ENCODE assay signal across 7 mouse cellular contexts in genomic region chr12:91745758-91746290, GRCm38 (mm10). TPM values are rescaled to one million over a fixed set of nuclear protein-coding genes. Genes with fewer than 3 reads are reported as not detected.
DNase-seq lines count a peak whose midpoint lies in the region; TF ChIP-seq lines count a peak whose summit lies in the region.

No protein-coding gene starts in this region.

- peak overlapping the region; percentile 83 for H3K4me2 ChIP-seq in myocyte (ENCODE audit: low read depth)

- peak; percentile 74 for DNase-seq in 3134 (ENCODE audit: extremely low read depth, insufficient read length, low spot score)
- DNase-seq in gastrocnemius, postnatal 14 days = peak; percentile 41
- DNase-seq in kidney, postnatal 36 days = peak; percentile 78 to 84
- DNase-seq in adrenal gland, adult (ENCODE audit: inconsistent age in 2 of 2, low spot score in 1 of 2) = no peak
- no peak for DNase-seq in left cerebral cortex, adult 8-10 months (ENCODE audit: low spot score in 2 of 2)

- intact Hi-C loops in gastrocnemius, postnatal 14 days (cut with DNase I; ENCODE audit: low total_unique reads) = no loop called here

- no peak for TF ChIP-seq CTCF in C2C12 (IDR thresholded peaks at IDR 0.05; ENCODE audit: control insufficient read depth, insufficient read depth, insufficient read length)

- no peaks in the 10 kb centered on the region for H3K36me3 ChIP-seq in C2C12 (ENCODE audit: control insufficient read depth, insufficient read depth)
- H3K36me3 ChIP-seq in myocyte (ENCODE audit: control insufficient read depth, insufficient read depth) = no peaks in the 10 kb centered on the region

- H3ac ChIP-seq in C2C12 (ENCODE audit: control insufficient read depth, insufficient read length, low read depth) = no peak overlapping the region
- H3ac ChIP-seq in myocyte (ENCODE audit: control insufficient read depth, insufficient read length) = no peak overlapping the region

- H3K79me2 ChIP-seq in C2C12 (ENCODE audit: control insufficient read depth, insufficient read depth) (no peaks in the 10 kb centered on the region), myocyte (ENCODE audit: control insufficient read depth, insufficient read depth) (no peaks in the 10 kb centered on the region)

- TF ChIP-seq POLR2A in myocyte (IDR thresholded peaks at IDR 0.05; ENCODE audit: insufficient read length, low read depth) = no peak

- no peaks in the 10 kb centered on the region for H3K79me3 ChIP-seq in C2C12 (ENCODE audit: low read depth)

- H3K27me3 ChIP-seq in C2C12 (ENCODE audit: control insufficient read depth, insufficient read depth, insufficient read length) = no peaks in the 10 kb centered on the region
- H3K27me3 ChIP-seq in myocyte (ENCODE audit: control insufficient read depth, insufficient read depth, insufficient read length) = no peaks in the 10 kb centered on the region

- H3K4me3 ChIP-seq in C2C12 (ENCODE audit: insufficient read depth, poor library complexity, severe bottlenecking) (no peak overlapping the region), myocyte (no peak overlapping the region)

TF ChIP-seq in C2C12, 6 proteins besides CTCF, POLR2A, EP300 and RAD21:
- no peak for TF ChIP-seq CEBPB (IDR thresholded peaks at IDR 0.05; ENCODE audit: low read depth)
- TF ChIP-seq MAX (IDR thresholded peaks at IDR 0.05) = no peak
- no peak for TF ChIP-seq MYOG (IDR thresholded peaks at IDR 0.05; ENCODE audit: control insufficient read depth, extremely low read depth, insufficient read length)
- TF ChIP-seq USF1 (IDR thresholded peaks at IDR 0.05; ENCODE audit: low read depth) = no peak
- TF ChIP-seq FOSL1 (IDR thresholded peaks at IDR 0.05; ENCODE audit: insufficient read depth, low read length, poor library complexity, severe bottlenecking) = peak; percentile 31
- TF ChIP-seq MYOD1 (IDR thresholded peaks at IDR 0.05; ENCODE audit: control insufficient read depth, insufficient read length, low read depth) = peak; percentile 94

TF ChIP-seq in myocyte, 11 proteins besides CTCF, POLR2A, EP300 and RAD21:
- peak in 2 of 3 experiments; percentile 73 to 89 for TF ChIP-seq MYOG (IDR thresholded peaks at IDR 0.05; ENCODE audit: control insufficient read depth in 1 of 3, insufficient read depth in 1 of 3, insufficient read length in 2 of 3, low read depth in 2 of 3)
- no peak for TF ChIP-seq TCF3 (IDR thresholded peaks at IDR 0.05; ENCODE audit: insufficient read length, low read depth)
- TF ChIP-seq USF1 (IDR thresholded peaks at IDR 0.05; ENCODE audit: low read depth) = no peak
- TF ChIP-seq REST (IDR thresholded peaks at IDR 0.05; ENCODE audit: insufficient read depth, insufficient read length) = no peak
- TF ChIP-seq SRF (IDR thresholded peaks at IDR 0.05; ENCODE audit: control insufficient read depth, insufficient read length, low read depth) = peak; percentile 53
- peak; percentile 25; the same call in 1 of the 2 replicates for TF ChIP-seq CEBPB (IDR thresholded peaks at IDR 0.05; ENCODE audit: insufficient read depth, poor library complexity, severe bottlenecking)
- TF ChIP-seq MYOD1 (IDR thresholded peaks at IDR 0.05; ENCODE audit: control insufficient read depth in 1 of 3, insufficient read length in 2 of 3, low read depth in 2 of 3) = peak; percentile 27 to 89 (median 85)
- no peak for TF ChIP-seq MAX (IDR thresholded peaks at IDR 0.05; ENCODE audit: low read depth)
- peak; percentile 72 for TF ChIP-seq TCF12 (IDR thresholded peaks at IDR 0.05; ENCODE audit: insufficient read depth, poor library complexity, severe bottlenecking)
- TF ChIP-seq POLR2AphosphoS2 (IDR thresholded peaks at IDR 0.05; ENCODE audit: insufficient read length, low read depth) = no peak
- no peak for TF ChIP-seq E2F4 (IDR thresholded peaks at IDR 0.05; ENCODE audit: insufficient read depth)

RNA-seq across cellular contexts. Expression of gene Ston2, which starts 42.4 kb away (rescaled TPM):
- polyA plus RNA-seq in C2C12 (2012; fragmentation: generic; extraction: Trizol) = 11.6 TPM
- 10 to 100 TPM; 29.0 to 32.3 TPM for total RNA-seq in gastrocnemius, postnatal 14 days (2021)
- 12.3 TPM for polyA plus RNA-seq in myocyte (2012; fragmentation: generic; extraction: Trizol)
- total RNA-seq in left cerebral cortex, adult 8-10 months (2022) = 10 to 100 TPM; 20.0 to 25.9 (median 23.8) TPM

Comparison
In these comparisons a context has a peak if more than half of its experiments do, and no peak if none do; other contexts are left out.
1. DNase-seq: peak in 3134 (single experiment), gastrocnemius, postnatal 14 days (single experiment) and kidney, postnatal 36 days (2 of 2); none in adrenal gland, adult (0 of 2) and left cerebral cortex, adult 8-10 months (0 of 2).